Mouse (Mus musculus) testis, adult 2 months (tissue): ENCODE results near the gene Trmt10a.

Experiments
- CTCF ChIP-seq: fragments of 200-500 bp; IDR thresholded peaks from 2 replicates; pipeline ENCODE4 v1.5.1; 2012; ENCODE audit warnings: low read depth, mild to moderate bottlenecking, inconsistent platforms, low read length, moderate library complexity; ENCODE audit not compliant: control insufficient read depth, insufficient read depth, insufficient replicate concordance
- POLR2A ChIP-seq: fragments of 200-500 bp; IDR thresholded peaks from 2 replicates; pipeline ENCODE4 v1.6.1; 2012; ENCODE audit warnings: low read depth, mild to moderate bottlenecking, inconsistent platforms, low read length, moderate library complexity; ENCODE audit not compliant: control insufficient read depth

DNA sequence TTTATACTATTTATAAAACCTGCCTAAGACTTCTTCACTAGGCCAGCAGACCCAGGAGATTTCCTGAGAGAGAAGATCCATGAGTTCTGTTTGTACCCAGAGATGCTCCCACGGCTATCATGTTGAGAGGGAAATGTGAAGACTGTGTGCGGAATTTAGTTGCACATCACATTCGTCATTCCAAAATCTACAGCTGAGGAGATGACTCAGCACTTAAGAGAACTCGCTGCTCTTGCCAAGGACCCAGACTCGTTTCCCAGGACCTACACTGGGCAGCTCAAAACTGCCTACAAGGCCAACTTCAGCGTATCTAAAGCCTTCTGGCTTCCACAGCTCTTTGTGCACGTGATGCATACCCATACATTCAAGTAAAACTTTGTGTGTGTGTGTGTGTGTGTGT, 49.0 kb downstream of the Trmt10a start:
- TF ChIP-seq CTCF, result no peak
- no peak for TF ChIP-seq POLR2A
